Mouse (Mus musculus) forebrain, embryonic 16.5 days (tissue): ENCODE data around the gene Sept8. TPM values are rescaled to one million over a fixed set of nuclear protein-coding genes. Genes with fewer than 3 reads are reported as not detected.

Experiments
- ATAC-seq: fragments of 200-750 bp; cut with Nextera tagmentation; 2 replicates; pipeline ENCODE4 v1.8.0; 2017; ENCODE audit warnings: mild to moderate bottlenecking, moderate library complexity
- H3K27ac ChIP-seq: fragments of 300-500 bp; sonication (generic); 2 replicates; pipeline ENCODE4 v1.5.1; 2014; ENCODE audit warnings: low read length, control low read depth
- H3K27me3 ChIP-seq: fragments of 300-500 bp; sonication (generic); replicated peaks from 2 replicates; pipeline ENCODE4 v1.6.1; 2014; ENCODE audit warnings: low read length; ENCODE audit not compliant: control insufficient read depth, insufficient read depth
- H3K36me3 ChIP-seq: fragments of 300-500 bp; sonication (generic); 2 replicates; pipeline ENCODE4 v1.6.1; 2014; ENCODE audit not compliant: control insufficient read depth, insufficient read depth
- H3K4me1 ChIP-seq: fragments of 300-500 bp; sonication (generic); replicated peaks from 2 replicates; pipeline ENCODE4 v1.6.1; 2014; ENCODE audit warnings: low read length; ENCODE audit not compliant: control insufficient read depth, insufficient read depth
- H3K4me2 ChIP-seq: fragments of 300-500 bp; sonication (generic); 2 replicates; pipeline ENCODE4 v1.6.1; 2014; ENCODE audit warnings: mild to moderate bottlenecking, low read length, control low read depth
- H3K4me3 ChIP-seq: fragments of 300-500 bp; sonication (generic); replicated peaks from 2 replicates; pipeline ENCODE4 v1.5.1; 2014; ENCODE audit warnings: mild to moderate bottlenecking, low read length, control low read depth
- H3K9ac ChIP-seq: fragments of 300-500 bp; sonication (generic); replicated peaks from 2 replicates; pipeline ENCODE4 v1.6.1; 2014; ENCODE audit warnings: low read depth, low read length, control low read depth
- H3K9me3 ChIP-seq: fragments of 300-500 bp; sonication (generic); 2 replicates; pipeline ENCODE4 v1.6.1; 2016; ENCODE audit warnings: low read length; ENCODE audit not compliant: control insufficient read depth
- WGBS: fragments of 180-500 bp; shearing (Covaris S2); extraction: QIAGEN DNeasy Blood & Tissue Kit; methylation state at CpG from one replicate; pipeline ENCODE4 v1.1.7; 2014; 5-methylcytosine and 5-hydroxymethylcytosine counted together
- polyA plus RNA-seq: library from polyadenylated mRNA; unstranded; fragments of >200 nt; fragmentation: Nextera tagmentation; extraction: Ambion mirVana; gene quantifications from 2 replicates; pipeline ENCODE4 v1.2.1, GENCODE M21; 2015

Gene Sept8
- polyA plus RNA-seq, result 23.3 and 25.6 TPM in 2 replicates

- peak within 1 kb of the TSS; percentile 52; the same call in 1 of the 2 replicates for H3K27ac ChIP-seq
- no peaks in the 10 kb centered on the region for H3K27me3 ChIP-seq
- peak within 1 kb of the TSS; percentile 67 for H3K4me2 ChIP-seq
- peak within 1 kb of the TSS; percentile 78 for H3K4me3 ChIP-seq
- H3K9me3 ChIP-seq, result no peaks in the 10 kb centered on the region
- WGBS, result 5% methylated on average over 75 of the region's 79 CpGs
- H3K36me3 ChIP-seq, result no peaks in the 10 kb centered on the region
- H3K9ac ChIP-seq, result peak within 1 kb of the TSS; percentile 80
- H3K4me1 ChIP-seq, result peaks cover 28% of the 10 kb centered on the region
- peak; percentile 93 for ATAC-seq
These were observed at the start of gene Sept8 for GRCm38 (mm10) chr11:53519207-53520121. TSS of gene Sept8 (plus strand) at chr11:53519257.

GRCm38 (mm10) chr11:53469294-53469967 lies 49.6 kb upstream of the Sept8 start:
- H3K4me2 ChIP-seq, result peak overlapping the region; percentile 52
- no peak; the same call in 1 of the 2 replicates for ATAC-seq
- H3K9ac ChIP-seq, result no peak overlapping the region
- 17% methylated on average over 16 of the region's 16 CpGs for WGBS
- H3K4me1 ChIP-seq, result peaks cover 32% of the 10 kb centered on the region
- H3K9me3 ChIP-seq, result no peaks in the 10 kb centered on the region
- peaks cover 19% of the 10 kb centered on the region for H3K27me3 ChIP-seq
- H3K27ac ChIP-seq, result no peak overlapping the region
- no peak overlapping the region for H3K4me3 ChIP-seq
- H3K36me3 ChIP-seq, result no peaks in the 10 kb centered on the region

- Histone ChIP-seq H3K27ac (peak within 1 kb of the TSS; percentile 41; the same call in 1 of the 2 replicates), H3K36me3 (no peaks in the 10 kb centered on the region), H3K9me3 (no peaks in the 10 kb centered on the region), H3K9ac (peak within 1 kb of the TSS; percentile 4; the same call in 1 of the 2 replicates), H3K4me3 (peak within 1 kb of the TSS; percentile 26), H3K27me3 (peaks cover 12% of the 10 kb centered on the region), H3K4me1 (peaks cover 38% of the 10 kb centered on the region), H3K4me2 (peak within 1 kb of the TSS; percentile 52)
- peak; percentile 89 for ATAC-seq
- under 1% methylated on average over 29 of the region's 29 CpGs for WGBS
These were observed 48.9 kb upstream of the Sept8 start, which contains the start of gene Gm9837 for GRCm38 (mm10) chr11:53469968-53470695. TSS of gene Gm9837 (minus strand) at chr11:53470479.

GRCm38 (mm10) chr11:53472709-53473108 lies 46.3 kb upstream of the Sept8 start:
- no peaks in the 10 kb centered on the region for H3K36me3 ChIP-seq
- no peak overlapping the region for H3K9ac ChIP-seq
- peaks cover 37% of the 10 kb centered on the region for H3K4me1 ChIP-seq
- H3K27ac ChIP-seq, result no peak overlapping the region
- WGBS, result 69% methylated on average over 3 of the region's 3 CpGs
- no peak for ATAC-seq
- no peak overlapping the region for H3K4me3 ChIP-seq
- H3K27me3 ChIP-seq, result peaks cover under 1% of the 10 kb centered on the region; the same call in 1 of the 2 replicates
- H3K4me2 ChIP-seq, result no peak overlapping the region
- no peaks in the 10 kb centered on the region for H3K9me3 ChIP-seq

- no peaks in the 10 kb centered on the region for H3K36me3 ChIP-seq
- peak overlapping the region; percentile 10 for H3K4me3 ChIP-seq
- ATAC-seq, result peak; percentile 41; the same call in 1 of the 2 replicates
- peaks cover 42% of the 10 kb centered on the region for H3K4me1 ChIP-seq
- peak overlapping the region; percentile 46 for H3K4me2 ChIP-seq
- WGBS, result 16% methylated on average over 8 of the region's 8 CpGs
- H3K9me3 ChIP-seq, result peaks cover 5% of the 10 kb centered on the region; the same call in 1 of the 2 replicates
- peaks cover 28% of the 10 kb centered on the region for H3K27me3 ChIP-seq
- H3K9ac ChIP-seq, result no peak overlapping the region; the same call in 1 of the 2 replicates
- peak overlapping the region; percentile 77 for H3K27ac ChIP-seq
These were observed 43.4 kb upstream of the Sept8 start for GRCm38 (mm10) chr11:53475620-53476019.

GRCm38 (mm10) chr11:53477833-53478232 lies 41.2 kb upstream of the Sept8 start:
- Histone ChIP-seq H3K36me3 (no peaks in the 10 kb centered on the region), H3K9ac (no peak overlapping the region), H3K27ac (no peak overlapping the region), H3K4me2 (no peak overlapping the region; the same call in 1 of the 2 replicates), H3K4me1 (peaks cover 39% of the 10 kb centered on the region), H3K4me3 (no peak overlapping the region), H3K27me3 (peaks cover 33% of the 10 kb centered on the region), H3K9me3 (peaks cover 5% of the 10 kb centered on the region; the same call in 1 of the 2 replicates)
- 45% methylated on average over 7 of the region's 7 CpGs for WGBS
- no peak for ATAC-seq

GRCm38 (mm10) chr11:53478383-53479170 lies 40.5 kb upstream of the Sept8 start:
- Histone ChIP-seq H3K9me3 (peaks cover 5% of the 10 kb centered on the region; the same call in 1 of the 2 replicates), H3K36me3 (no peaks in the 10 kb centered on the region), H3K27me3 (peaks cover 33% of the 10 kb centered on the region), H3K9ac (peak overlapping the region; percentile 52), H3K27ac (no peak overlapping the region), H3K4me1 (peaks cover 39% of the 10 kb centered on the region), H3K4me2 (peak overlapping the region; percentile 69), H3K4me3 (peak overlapping the region; percentile 51)
- 5% methylated on average over 79 of the region's 79 CpGs for WGBS
- ATAC-seq, result 0 out of 2 replicates have a peak, but pooled peaks have one; percentile 1

GRCm38 (mm10) chr11:53479171-53479782 lies 39.8 kb upstream of the Sept8 start:
- Histone ChIP-seq H3K4me2 (peak overlapping the region; percentile 69), H3K36me3 (no peaks in the 10 kb centered on the region), H3K4me3 (peak overlapping the region; percentile 51), H3K9ac (peak overlapping the region; percentile 52), H3K27ac (no peak overlapping the region), H3K4me1 (peaks cover 35% of the 10 kb centered on the region), H3K9me3 (peaks cover 5% of the 10 kb centered on the region; the same call in 1 of the 2 replicates), H3K27me3 (peaks cover 33% of the 10 kb centered on the region)
- peak; percentile 29; the same call in 1 of the 2 replicates for ATAC-seq
- WGBS, result under 1% methylated on average over 61 of the region's 62 CpGs
